Mouse (Mus musculus): ENCODE measurements at regions not wholly inside any gene's neighbourhood (a gene's known extent, or its start where the extent isn't known, plus 50 kb on each side); places are given as distances from the start of the nearest gene placed in this dataset.

DNA sequence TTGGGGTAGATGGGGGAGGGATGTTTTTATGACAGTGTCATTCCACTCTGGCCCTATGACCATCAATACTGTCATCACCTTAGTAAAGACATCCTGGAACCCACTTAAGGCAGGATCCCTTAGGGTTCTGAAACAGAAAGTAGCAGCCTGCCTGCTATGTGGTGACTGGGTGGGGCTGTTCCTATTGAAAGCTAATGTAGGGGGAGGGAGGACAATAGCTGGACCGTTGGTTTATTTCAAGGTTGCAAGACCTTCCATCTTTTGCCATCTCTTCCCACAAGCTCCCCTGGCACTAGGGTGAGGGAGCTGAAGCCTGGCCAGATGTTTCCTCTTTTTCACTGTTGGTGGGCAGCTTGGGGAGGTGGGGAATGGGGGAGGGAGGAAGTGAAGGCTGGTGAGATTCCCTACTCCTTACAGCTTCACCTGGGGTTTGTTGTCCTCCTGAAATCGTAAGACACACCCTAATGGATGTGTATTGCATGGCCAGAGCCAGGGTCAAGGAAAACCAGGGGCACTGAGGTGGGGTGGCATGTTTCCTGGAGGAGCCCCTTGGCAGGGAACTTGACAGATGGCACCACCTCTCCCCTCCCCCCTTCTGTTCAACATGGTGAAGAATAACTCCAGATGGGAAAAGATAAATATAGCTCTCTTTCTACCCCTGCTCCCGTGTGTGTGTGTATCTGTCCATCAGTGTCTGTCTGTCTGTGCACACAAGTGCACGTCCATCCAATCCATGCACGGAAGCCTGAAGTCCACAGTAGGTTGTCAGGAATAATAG lies 112.1 kb upstream of the Ccnd2 start:
- H3K4me1 ChIP-seq (replicated peaks), result peaks cover 7% of the 10 kb centered on the region
- H3K27ac ChIP-seq, result no peak overlapping the region
- no peak overlapping the region for H3K4me3 ChIP-seq (replicated peaks)
- WGBS, result 79% methylated on average over 5 of the region's 5 CpGs
- ATAC-seq, result no peak
- no peak overlapping the region for H3K9ac ChIP-seq (replicated peaks)
- peaks cover 7% of the 10 kb centered on the region for H3K27me3 ChIP-seq
- no peaks in the 10 kb centered on the region for H3K36me3 ChIP-seq
- H3K4me2 ChIP-seq (replicated peaks), result no peak overlapping the region
- H3K9me3 ChIP-seq, result no peaks in the 10 kb centered on the region

DNA sequence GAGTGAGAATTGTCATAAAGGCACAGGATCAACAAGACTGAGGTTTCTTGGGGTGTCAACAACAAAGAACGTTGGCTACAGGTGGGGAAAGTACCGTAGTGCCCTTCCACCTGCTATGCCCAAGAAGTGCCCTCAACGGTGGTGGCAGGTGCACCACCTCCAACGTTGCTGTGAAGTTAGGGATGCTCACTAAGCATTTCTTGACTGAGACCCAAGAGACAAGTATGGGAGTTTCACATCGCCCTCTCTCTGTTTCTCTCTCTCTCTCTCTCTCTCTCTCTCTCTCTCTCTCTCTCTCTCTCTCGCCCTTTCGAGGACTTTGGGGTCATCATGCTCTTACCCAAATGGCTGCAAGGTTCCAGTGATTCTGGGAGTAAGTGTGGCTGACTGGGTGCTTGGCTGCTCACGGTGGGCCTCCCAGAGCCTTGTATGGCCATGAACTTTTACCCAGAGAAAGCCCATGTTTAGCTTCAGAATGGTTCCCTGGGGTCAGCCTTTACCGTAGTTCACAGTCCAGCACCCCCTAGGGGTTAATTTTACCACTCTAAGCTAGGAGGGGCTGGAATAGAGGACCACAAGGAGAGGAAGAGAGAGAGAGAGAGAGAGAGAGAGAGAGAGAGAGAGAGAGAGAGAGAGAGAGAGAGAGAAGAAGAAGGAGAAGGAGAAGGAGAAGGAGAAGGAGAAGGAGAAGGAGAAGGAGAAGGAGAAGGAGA lies 113.2 kb upstream of the Ccnd2 start:
- Histone ChIP-seq H3K9ac (replicated peaks) (no peak overlapping the region), H3K9me3 (no peaks in the 10 kb centered on the region)
- WGBS, result 76% methylated on average over 9 of the region's 9 CpGs

DNA sequence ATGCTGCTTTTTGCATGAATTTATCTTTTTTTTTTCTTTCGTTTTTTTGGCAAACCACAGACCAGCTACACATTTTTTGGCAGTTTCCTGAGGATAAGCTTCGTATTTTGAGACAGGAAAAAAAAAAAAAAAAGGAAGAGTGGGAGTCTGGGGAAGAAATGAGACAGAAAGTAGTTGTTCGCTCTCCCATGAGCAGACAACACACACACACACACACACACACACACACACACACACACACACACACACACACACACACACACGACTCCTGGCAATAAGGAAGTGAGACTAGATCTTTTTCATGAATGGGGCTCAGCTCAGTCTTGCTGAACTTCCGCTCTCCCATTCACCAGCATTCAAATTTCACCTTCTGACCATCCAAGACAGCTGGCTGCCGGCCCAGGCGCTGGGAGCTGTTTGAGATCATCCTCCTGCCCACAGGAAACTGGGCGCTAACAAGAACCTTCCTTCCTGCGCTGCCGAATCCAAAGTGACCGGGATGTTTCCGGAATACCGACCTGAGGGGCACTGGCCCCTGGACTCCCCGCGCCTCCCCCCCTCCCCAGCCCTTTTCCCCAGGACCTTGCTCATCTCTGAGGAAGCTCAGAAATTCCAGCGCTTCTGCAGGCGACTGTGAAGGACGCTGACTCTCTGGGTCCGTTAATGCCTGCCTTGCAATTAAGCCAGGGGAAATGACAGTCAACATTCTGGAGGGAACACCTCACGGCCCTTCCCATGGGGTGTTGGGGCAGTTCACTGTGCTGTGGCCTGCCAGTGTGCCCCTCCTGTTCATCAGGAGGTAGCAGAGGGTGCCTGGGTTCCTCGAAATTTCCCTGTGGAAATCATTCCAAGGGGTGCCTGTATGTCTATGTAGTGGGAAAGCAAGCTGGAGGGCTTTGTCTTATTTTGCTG lies 114.2 kb upstream of the Ccnd2 start:
- Histone ChIP-seq H3K4me2 (replicated peaks) (peak overlapping the region; percentile 51), H3K4me3 (replicated peaks) (peak overlapping the region; percentile 33), H3K4me1 (replicated peaks) (peaks cover 7% of the 10 kb centered on the region), H3K9me3 (no peaks in the 10 kb centered on the region), H3K27ac (no peak overlapping the region), H3K36me3 (no peaks in the 10 kb centered on the region), H3K27me3 (peaks cover 7% of the 10 kb centered on the region), H3K9ac (replicated peaks) (peak overlapping the region; percentile 45)
- 14% methylated on average over 21 of the region's 21 CpGs for WGBS
- peak; percentile 40; the same call in 1 of the 2 replicates for ATAC-seq

More for the DNA sequence above, 113.2 kb upstream of the Ccnd2 start:
- Histone ChIP-seq H3K4me2 (replicated peaks) (no peak overlapping the region), H3K4me3 (replicated peaks) (no peak overlapping the region), H3K27ac (no peak overlapping the region), H3K36me3 (no peaks in the 10 kb centered on the region), H3K27me3 (peaks cover 7% of the 10 kb centered on the region), H3K4me1 (replicated peaks) (peaks cover 7% of the 10 kb centered on the region)
- ATAC-seq, result no peak

DNA sequence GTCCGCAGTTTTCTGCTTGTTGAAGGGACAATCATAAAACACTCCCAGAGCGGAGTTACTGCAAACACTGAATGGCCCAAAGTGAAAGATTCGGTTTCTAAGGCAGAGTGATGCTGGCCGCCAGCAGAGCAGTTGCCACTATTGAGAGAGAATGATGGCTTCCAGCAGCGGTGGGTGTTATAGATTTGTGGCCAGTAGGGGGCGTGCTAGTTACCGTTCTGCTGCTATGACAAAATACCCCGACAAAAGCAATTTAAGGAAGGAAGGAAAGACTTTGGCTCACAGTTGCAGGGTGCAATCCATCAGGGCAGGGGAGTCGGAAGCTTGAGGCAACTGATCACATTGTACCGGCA lies 114.8 kb upstream of the Ccnd2 start:
- H3K27ac ChIP-seq, result no peak overlapping the region

DNA sequence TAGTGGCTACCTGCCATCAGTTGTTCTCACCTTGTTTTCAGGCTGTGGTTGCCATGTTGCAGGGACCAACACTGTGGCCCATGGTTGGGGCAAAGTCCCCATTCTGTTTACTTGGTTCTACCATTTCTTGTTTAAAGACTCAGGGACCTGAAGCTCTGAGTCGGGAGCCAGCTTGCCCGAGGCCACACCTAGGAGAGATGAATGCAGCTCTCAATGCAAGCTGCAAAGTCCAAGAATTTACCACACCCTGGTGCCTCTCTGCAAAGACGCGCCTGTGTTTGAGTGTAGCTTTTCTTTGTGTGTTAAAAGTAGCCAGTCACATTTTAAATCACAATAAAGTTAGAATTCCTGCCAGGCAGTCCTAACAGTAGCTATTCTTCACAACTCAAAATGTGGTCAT lies 117.0 kb upstream of the Ccnd2 start:
- Histone ChIP-seq H3K4me2 (replicated peaks) (no peak overlapping the region), H3K36me3 (no peaks in the 10 kb centered on the region), H3K9me3 (no peaks in the 10 kb centered on the region), H3K27ac (no peak overlapping the region), H3K4me1 (replicated peaks) (peaks cover 7% of the 10 kb centered on the region), H3K9ac (replicated peaks) (no peak overlapping the region), H3K4me3 (replicated peaks) (no peak overlapping the region), H3K27me3 (peaks cover 7% of the 10 kb centered on the region)
- no peak for ATAC-seq
- WGBS, result 76% methylated on average over 4 of the region's 4 CpGs

More for the DNA sequence above, 114.8 kb upstream of the Ccnd2 start:
- H3K9ac ChIP-seq (replicated peaks), result no peak overlapping the region
- peak overlapping the region; percentile 51 for H3K4me2 ChIP-seq (replicated peaks)
- H3K4me1 ChIP-seq (replicated peaks), result peaks cover 7% of the 10 kb centered on the region
- H3K4me3 ChIP-seq (replicated peaks), result peak overlapping the region; percentile 33
- H3K27me3 ChIP-seq, result peaks cover 7% of the 10 kb centered on the region
- H3K9me3 ChIP-seq, result no peaks in the 10 kb centered on the region
- no peaks in the 10 kb centered on the region for H3K36me3 ChIP-seq
- WGBS, result 49% methylated on average over 10 of the region's 10 CpGs
- ATAC-seq, result no peak

DNA sequence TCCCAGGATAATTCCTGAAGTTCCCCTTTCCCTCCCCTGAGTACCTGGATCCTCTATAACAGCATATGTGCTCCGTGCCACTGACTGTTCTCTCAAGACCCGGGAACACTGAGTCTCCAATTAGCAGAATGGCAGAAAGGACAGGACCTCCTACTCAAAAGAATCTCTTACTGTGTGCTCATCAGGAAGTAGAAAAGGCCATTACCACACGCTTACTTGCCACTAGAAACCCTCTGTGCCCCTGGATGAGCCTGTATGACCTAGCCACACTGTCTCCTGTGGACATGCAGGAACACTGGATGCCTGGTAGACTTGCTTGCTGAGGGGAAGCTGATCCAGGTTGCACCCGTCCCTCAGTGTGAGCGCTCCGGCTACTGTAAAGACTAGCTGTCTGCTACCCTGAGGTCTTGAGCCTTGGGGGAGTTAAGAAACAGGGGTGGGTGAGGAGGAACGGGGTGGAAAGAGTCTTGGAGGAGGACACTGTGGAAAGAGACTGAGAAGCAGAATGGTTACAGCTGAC lies 117.6 kb upstream of the Ccnd2 start:
- ATAC-seq, result no peak
- Histone ChIP-seq H3K27me3 (peaks cover 7% of the 10 kb centered on the region), H3K36me3 (no peaks in the 10 kb centered on the region), H3K4me3 (replicated peaks) (no peak overlapping the region), H3K9ac (replicated peaks) (no peak overlapping the region), H3K9me3 (no peaks in the 10 kb centered on the region), H3K27ac (no peak overlapping the region), H3K4me1 (replicated peaks) (peaks cover 7% of the 10 kb centered on the region), H3K4me2 (replicated peaks) (no peak overlapping the region)
- WGBS, result 78% methylated on average over 7 of the region's 7 CpGs

DNA sequence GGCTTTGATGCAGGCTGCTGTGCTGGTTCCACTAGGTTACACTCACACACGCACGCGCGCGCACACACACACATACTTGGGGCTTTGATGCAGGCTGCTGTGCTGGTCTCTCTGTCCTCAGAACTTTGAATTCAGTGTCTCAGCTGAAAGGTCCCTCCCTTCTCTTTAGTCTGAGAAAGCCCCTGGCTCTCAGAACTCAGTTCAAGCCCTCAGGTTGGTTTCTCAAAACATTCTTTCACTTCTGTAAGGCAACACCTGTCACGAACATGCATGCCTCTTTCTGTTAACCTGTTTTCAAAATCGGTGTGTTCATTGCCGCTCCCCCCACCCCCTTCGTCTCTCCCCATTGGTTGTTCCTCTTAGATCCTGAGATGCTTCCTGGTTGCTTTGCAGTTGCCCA lies 118.8 kb upstream of the Ccnd2 start:
- H3K27ac ChIP-seq, result no peak overlapping the region
- ATAC-seq, result no peak
- H3K36me3 ChIP-seq, result no peaks in the 10 kb centered on the region
- H3K4me2 ChIP-seq (replicated peaks), result no peak overlapping the region
- WGBS, result 87% methylated on average over 9 of the region's 9 CpGs
- H3K4me3 ChIP-seq (replicated peaks), result no peak overlapping the region
- H3K4me1 ChIP-seq (replicated peaks), result peaks cover 7% of the 10 kb centered on the region
- peaks cover 7% of the 10 kb centered on the region for H3K27me3 ChIP-seq
- no peak overlapping the region for H3K9ac ChIP-seq (replicated peaks)
- H3K9me3 ChIP-seq, result no peaks in the 10 kb centered on the region

DNA sequence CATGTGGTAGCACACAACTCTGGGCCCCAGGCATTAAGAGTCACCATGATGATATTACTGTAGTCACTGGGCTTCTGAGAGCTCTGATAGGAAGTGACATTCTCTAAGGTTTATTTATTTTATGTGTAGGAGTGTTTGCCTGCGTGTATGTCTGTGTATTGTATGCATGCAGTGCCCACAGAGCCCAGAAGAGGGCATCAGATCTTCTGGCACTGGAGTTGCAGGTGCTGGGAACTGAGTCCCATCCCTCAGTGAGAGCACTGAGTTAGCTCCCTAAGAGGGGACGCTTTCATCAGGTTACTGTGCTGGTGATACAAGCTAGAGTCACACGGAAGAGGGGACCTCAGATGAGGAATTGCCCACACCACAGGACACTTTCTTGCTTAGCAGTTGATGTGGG lies 119.4 kb upstream of the Ccnd2 start:
- Histone ChIP-seq H3K27me3 (peaks cover 7% of the 10 kb centered on the region), H3K9me3 (no peaks in the 10 kb centered on the region), H3K36me3 (no peaks in the 10 kb centered on the region), H3K4me1 (replicated peaks) (peaks cover 3% of the 10 kb centered on the region), H3K4me2 (replicated peaks) (no peak overlapping the region), H3K9ac (replicated peaks) (no peak overlapping the region), H3K4me3 (replicated peaks) (no peak overlapping the region), H3K27ac (no peak overlapping the region)
- no peak for ATAC-seq
- 94% methylated on average over 3 of the region's 3 CpGs for WGBS

DNA sequence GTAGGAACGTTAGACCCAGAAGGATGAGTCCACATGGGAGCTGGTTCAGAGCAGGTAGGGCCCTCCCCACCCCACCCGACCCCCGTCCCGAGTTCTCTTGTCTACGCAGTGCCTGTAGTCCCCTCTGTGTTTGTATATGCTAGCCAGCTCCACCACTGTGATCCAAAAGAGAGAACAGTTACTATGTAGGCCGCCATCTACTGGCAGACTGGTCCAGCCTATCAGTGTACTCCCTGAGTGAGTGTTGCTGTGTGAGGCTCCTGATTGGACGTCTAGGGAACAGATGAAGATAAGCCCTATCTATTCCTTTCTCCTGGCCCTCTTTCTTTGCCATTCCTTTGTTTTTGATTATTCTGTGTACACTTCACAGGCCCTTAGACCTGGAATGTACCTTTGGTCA lies 120.6 kb upstream of the Ccnd2 start:
- 66% methylated on average over 7 of the region's 7 CpGs for WGBS
- no peaks in the 10 kb centered on the region for H3K36me3 ChIP-seq
- no peak overlapping the region for H3K4me3 ChIP-seq (replicated peaks)
- no peaks in the 10 kb centered on the region for H3K27me3 ChIP-seq
- no peak overlapping the region for H3K4me2 ChIP-seq (replicated peaks)
- ATAC-seq, result peak; percentile 40; the same call in 1 of the 2 replicates
- no peak overlapping the region for H3K27ac ChIP-seq
- H3K9me3 ChIP-seq, result no peaks in the 10 kb centered on the region
- H3K9ac ChIP-seq (replicated peaks), result no peak overlapping the region
- H3K4me1 ChIP-seq (replicated peaks), result no peaks in the 10 kb centered on the region

DNA sequence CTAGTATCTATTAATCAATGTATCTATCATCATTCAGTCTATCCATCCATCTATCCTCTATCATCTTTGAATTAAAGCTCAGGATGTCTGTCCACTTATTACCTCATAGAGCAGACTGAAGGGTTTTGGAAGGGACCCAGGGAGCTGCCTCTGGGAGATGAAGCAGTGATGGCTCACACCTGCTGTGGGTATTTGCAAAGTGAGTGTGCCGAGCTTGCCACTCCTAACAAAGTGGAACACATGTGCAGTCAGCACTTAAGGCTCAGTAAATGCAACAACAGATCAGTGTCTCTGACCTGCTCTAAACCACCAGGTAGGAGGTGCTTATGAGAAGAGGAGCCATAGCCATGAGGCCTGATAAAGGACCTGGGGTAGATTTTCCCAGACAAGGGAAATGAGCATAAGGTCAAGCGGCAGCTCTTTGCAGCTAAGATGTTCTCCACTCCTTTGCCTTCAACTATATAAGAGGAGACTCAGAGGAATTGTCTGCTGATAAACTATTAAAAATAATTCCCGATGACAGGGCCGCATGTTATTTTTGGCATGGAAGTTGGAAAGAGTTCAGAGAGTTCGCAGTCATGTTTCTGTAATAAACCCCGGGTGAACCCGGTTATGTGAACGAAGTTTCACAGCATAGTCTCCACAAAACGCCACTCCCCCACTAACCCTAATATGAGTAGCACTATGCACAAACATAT lies 122.9 kb upstream of the Ccnd2 start:
- Histone ChIP-seq H3K9ac (replicated peaks) (no peak overlapping the region), H3K36me3 (no peaks in the 10 kb centered on the region), H3K27me3 (no peaks in the 10 kb centered on the region), H3K4me3 (replicated peaks) (no peak overlapping the region), H3K9me3 (peaks cover 6% of the 10 kb centered on the region), H3K4me1 (replicated peaks) (no peaks in the 10 kb centered on the region), H3K4me2 (replicated peaks) (no peak overlapping the region), H3K27ac (no peak overlapping the region)
- no peak for ATAC-seq
- WGBS, result 97% methylated on average over 9 of the region's 9 CpGs

DNA sequence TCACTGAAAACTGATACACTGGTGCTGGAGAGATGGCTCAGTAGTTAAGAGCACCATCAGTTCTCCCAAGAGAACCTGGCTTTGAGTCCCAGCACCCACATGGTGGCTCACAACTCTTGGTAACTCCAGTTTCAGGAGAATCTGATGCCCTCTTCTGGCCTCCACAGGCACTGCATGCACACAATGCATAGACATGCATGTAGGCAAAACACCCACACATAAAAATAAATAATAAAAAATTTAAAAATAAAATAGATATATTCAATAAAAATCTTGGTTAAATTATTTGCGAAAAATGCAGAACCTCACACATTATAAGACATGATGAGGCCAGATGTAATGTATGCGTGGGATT lies 123.4 kb upstream of the Ccnd2 start:
- H3K9ac ChIP-seq (replicated peaks), result no peak overlapping the region
- no peaks in the 10 kb centered on the region for H3K27me3 ChIP-seq
- ATAC-seq, result no peak
- peaks cover 6% of the 10 kb centered on the region for H3K9me3 ChIP-seq
- H3K36me3 ChIP-seq, result no peaks in the 10 kb centered on the region
- H3K4me3 ChIP-seq (replicated peaks), result no peak overlapping the region
- no peak overlapping the region for H3K4me2 ChIP-seq (replicated peaks)
- H3K27ac ChIP-seq, result no peak overlapping the region
- H3K4me1 ChIP-seq (replicated peaks), result no peaks in the 10 kb centered on the region
- WGBS, result 91% methylated on average over 2 of the region's 2 CpGs

Measured in midbrain, embryonic 13.5 days (tissue).